Mouse (Mus musculus) lung, postnatal 0 days (tissue): ENCODE data around the gene Ptprcap.

Experiments
- CTCF ChIP-seq: IDR thresholded peaks from 2 replicates; pipeline ENCODE4 v1.5.1; 2016; ENCODE audit warnings: antibody characterized with exemption, mild to moderate bottlenecking
- EP300 ChIP-seq: IDR thresholded peaks from 2 replicates; pipeline ENCODE4 v1.6.1; 2016; ENCODE audit warnings: antibody characterized with exemption, mild to moderate bottlenecking, control low read depth

DNA sequence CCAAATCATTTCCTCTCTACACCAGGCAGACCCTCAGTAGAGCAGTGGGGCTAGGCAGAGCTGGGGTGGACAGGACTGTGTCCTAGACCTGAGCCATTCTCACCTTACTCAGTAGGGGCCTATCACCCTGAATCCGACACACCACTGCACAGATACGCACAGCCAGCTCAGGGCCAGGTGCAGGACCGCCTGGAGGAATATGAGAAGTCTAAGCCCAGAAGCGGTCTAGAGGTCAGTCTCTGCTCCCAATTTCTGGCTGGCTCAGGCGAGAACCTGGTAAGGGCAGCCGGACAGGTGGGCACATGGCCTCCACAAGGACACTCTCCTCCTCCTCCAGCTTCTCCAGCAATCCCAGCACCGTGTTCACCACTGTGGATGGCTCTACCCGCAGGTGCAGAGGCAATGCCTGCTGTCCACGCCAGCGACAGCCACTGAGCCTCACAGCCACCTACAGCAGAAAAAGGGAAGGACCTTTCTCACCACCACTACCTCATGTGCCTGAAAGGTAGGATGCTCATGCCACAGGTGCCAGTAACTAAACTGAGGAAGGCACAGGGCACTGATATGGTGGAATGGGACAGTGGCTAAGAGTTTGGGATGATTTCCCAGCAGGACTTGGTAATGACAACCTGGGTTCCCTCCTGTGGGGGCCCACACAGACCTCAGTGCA, 17.5 kb downstream of the Ptprcap start:
- TF ChIP-seq CTCF (no peak), EP300 (no peak)
